Mouse (Mus musculus): Measurements from ENCODE around the gene Bfsp2. TPM values are rescaled to one million over a fixed set of nuclear protein-coding genes. Genes with fewer than 3 reads are reported as not detected.

The Bfsp2 gene
- total RNA-seq, 2 experiments from 2014 or later, result 3.8 to 5.9 TPM

DNA sequence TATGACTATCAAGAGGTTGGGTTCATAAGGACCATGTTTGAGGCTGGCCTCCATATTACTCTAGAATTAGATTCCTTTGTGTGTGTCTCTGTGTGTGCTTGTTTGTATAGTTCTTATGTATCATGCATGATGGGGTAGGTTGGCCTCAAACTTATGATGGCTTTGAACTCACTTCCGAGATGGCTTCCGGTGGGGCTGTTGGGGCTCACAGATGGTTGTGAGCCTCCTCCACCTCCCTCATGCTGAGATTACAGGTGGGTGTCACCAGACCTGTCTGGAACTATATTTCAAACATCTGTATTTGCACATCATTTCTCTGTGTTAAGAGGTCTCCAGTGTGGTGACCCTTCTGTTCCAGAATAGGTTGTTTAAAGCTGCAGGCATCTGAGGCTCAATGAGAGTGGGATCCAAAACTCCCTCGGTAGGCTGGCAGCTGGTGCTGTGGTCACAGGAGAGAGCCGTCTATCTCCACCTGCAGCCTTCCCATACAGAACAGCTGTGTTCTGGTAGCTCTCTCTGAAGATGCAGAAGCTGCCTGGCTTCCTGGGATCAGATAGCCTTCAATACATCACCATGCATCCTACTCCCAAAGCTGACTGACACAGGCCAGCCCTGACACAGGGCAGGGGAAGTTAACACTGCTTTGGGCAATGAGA, 96.0 kb downstream of the Bfsp2 start:
- DNase-seq (ENCODE audit: low spot score in 2 of 2), result no peak

DNA sequence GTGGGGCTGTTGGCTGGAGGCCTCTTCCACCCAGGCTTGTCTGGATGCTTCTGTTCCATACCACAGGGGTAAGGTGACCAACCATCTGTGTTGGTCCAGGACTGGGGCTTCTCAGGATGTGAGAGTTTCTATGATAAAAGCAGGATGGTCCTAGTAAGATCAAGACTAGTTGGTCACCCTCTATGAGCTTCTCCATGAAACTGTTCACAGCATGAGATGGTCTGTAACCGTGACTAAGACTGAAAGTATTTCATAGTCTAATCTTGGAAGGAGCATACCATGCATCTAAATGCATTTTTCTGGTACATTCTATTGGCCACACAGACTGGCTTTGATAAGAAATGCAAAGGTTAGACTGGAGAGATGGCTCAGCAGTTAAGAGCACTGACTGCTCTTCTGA, 96.6 kb downstream of the Bfsp2 start:
- DNase-seq (ENCODE audit: low spot score in 2 of 2), result no peak

DNA sequence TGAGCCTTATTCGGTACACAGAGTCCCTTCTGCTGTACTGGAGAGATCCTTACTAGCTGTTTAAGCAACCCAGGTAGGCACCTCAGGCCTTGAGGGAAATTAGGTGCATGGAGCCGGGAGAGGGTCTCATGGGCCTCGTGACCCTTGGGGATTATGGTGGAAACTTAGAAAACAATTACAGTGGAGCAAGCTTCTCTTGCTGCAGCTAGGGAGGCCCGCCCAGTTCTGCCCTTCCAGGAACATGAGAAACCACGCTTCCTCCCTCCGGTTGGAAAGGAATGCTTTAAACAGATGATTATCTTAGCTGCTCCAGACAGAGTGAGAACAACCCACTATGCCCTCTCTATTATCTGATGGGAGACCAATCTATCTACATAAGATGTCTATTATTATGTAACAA, 97.2 kb downstream of the Bfsp2 start:
- DNase-seq (ENCODE audit: low spot score in 2 of 2), result no peak

DNA sequence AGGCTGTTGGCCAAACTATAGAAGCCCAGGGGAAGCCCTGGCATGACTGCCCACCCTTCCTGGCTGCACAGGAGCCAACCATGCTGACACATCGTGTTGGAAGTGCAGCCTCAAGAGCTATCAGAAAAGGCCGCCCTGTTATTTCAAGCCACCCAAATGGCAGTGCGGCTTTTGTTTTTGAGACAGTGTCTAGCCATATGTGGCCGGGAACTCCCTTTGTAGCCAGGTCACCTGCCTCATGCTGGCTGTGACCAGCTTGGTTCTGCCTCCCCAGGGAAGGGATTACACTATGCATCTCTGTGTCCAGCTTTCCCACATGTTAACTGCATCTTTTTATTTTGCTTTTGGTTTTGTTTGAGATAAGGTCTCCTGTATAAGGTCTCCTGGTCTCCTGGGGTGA, 99.7 kb downstream of the Bfsp2 start:
- no peak for DNase-seq (ENCODE audit: low spot score in 2 of 2)

DNA sequence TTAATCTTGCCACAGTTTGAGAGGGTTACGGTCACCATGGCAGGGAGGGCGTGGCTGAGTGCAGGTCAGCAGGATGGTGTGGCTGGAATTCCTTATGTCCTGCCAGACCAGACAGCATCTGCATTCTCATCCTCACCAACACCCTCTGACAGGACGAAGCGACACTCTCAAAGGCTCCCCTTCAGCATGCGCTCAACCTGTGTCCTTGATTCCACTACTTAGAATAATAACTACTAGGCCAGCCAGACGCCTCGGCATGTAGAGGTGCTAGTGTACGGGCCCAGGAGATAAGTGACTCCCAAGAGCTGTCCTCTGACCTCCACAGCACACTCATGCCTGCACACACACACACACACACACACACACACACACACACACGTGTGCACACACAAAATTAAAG, 101.0 kb downstream of the Bfsp2 start:
- DNase-seq (ENCODE audit: low spot score in 2 of 2), result no peak

DNA sequence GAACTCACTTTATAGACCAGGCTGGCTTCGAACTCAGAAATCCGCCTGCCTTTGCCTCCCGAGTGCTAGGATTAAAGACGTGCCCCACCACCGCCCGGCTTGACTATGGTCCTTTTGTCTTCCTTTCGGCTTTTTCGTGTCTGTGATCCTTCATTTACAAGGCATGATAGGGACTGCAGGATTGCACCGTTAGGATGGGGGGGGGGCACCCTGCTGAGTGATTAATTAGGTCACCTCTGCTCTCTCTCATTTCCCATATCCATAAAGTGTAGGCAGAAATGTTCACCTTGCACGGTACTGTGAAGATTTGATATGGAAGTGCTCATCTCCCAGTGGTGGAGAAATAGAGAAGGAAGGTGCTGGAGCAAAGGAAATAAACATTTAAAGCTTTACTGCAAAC, 101.5 kb downstream of the Bfsp2 start:
- no peak for DNase-seq (ENCODE audit: low spot score in 2 of 2)

DNA sequence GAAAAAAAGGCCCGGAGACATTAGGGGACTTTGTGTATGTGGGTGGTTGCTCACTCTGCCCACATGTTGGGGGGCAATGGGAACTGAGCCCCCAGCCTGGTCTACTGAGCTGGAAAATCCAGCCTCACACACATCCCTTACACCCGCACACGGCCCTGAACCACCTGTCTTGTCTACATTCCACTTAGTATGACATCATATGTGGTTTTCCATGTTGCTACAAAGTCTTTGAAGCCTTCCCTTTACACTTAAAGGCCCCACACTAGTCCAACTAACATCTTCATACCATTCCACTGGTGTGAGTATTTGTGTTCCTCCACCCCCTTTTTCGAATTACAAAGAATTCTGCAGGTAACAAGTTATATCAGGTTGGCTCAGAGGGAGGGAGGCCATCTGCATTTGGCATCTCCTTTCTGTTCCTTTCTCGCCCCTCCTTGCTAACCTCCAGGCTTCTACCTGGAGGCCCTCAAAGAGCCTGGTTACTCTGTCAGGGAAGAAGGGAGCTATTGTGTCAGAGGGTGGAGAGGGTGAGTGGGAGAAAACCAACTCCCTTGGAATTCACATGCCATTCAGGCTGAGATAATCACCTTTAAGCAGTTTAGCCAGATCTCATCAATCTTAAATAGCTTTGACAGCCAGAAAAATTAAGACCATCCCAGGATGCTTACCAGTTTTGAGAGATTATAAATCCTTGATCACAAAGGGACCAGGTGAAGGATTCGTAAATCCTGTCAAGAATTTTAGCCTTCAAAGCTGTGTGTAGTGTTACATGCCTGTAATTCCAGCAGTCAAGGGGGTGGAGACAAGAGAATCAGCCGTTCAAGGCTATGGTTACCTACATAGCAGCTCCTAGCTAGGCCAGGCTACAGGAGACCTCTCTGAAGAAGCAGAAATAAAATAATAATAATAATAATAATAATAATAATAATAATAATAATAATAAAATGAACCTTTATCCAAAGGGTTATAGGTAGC, 103.6 kb downstream of the Bfsp2 start:
- no peak for DNase-seq (ENCODE audit: low spot score in 2 of 2)

Other genes starting within 250 kb of the Bfsp2 start
- gene Trf, start 250.0 kb downstream of the Bfsp2 start, total RNA-seq (2021), result 100 to 1,000 TPM; 283 to 288 TPM
- 1 to 10 TPM in 1 of 2 experiments, not detected in 1; 1.1 TPM for gene 1300017J02Rik, start 175.3 kb downstream of the Bfsp2 start, total RNA-seq (2021)
- gene Topbp1, start 175.2 kb downstream of the Bfsp2 start, total RNA-seq (2021), result 10 to 100 TPM; 14.7 to 24.8 TPM
- gene Cdv3, start 114.6 kb downstream of the Bfsp2 start, total RNA-seq (2021), result 10 to 100 TPM; 63.8 to 67.7 TPM